Mouse (Mus musculus) small intestine, adult 2 months (tissue): Measurements from ENCODE around the gene Ccdc33.

ENCODE experiments used
- CTCF ChIP-seq: fragments of 200-500 bp; IDR thresholded peaks from 2 replicates; pipeline ENCODE4 v1.5.1; 2012; ENCODE audit warnings: low read depth, mild to moderate bottlenecking, control low read depth, inconsistent platforms, low read length, moderate library complexity, mixed read lengths; ENCODE audit not compliant: insufficient replicate concordance, insufficient read length; ENCODE audit errors: extremely low read depth
- POLR2A ChIP-seq: fragments of 200-500 bp; IDR thresholded peaks from 2 replicates; pipeline ENCODE4 v1.6.1; 2012; ENCODE audit warnings: low read depth, mild to moderate bottlenecking, control low read depth, inconsistent platforms, low read length, moderate library complexity

- TF ChIP-seq POLR2A (no peak), CTCF (no peak)
Measured at GRCm38 (mm10) chr9:58035951-58036698, 82.5 kb downstream of the Ccdc33 start.
